Mouse (Mus musculus) olfactory bulb, adult 2 months (tissue): ENCODE results near the gene Ptpn11. TPM values are rescaled to one million over a fixed set of nuclear protein-coding genes. Genes with fewer than 3 reads are reported as not detected.

Experiments
- H3K27ac ChIP-seq: fragments of 200-500 bp; 2 replicates; pipeline ENCODE4 v1.5.1; 2012; ENCODE audit warnings: low read depth, low read length; ENCODE audit not compliant: insufficient read depth
- H3K4me1 ChIP-seq: fragments of 200-500 bp; 2 replicates; pipeline ENCODE4 v1.6.1; 2012; ENCODE audit warnings: low read length; ENCODE audit not compliant: control insufficient read depth, insufficient read depth
- H3K4me3 ChIP-seq: fragments of 200-500 bp; 2 replicates; pipeline ENCODE4 v1.5.1; 2012; ENCODE audit warnings: mild to moderate bottlenecking, low read depth, low read length, moderate library complexity; ENCODE audit not compliant: insufficient read depth
- CTCF ChIP-seq: fragments of 200-500 bp; IDR thresholded peaks from 2 replicates; pipeline ENCODE4 v1.5.1; 2012; ENCODE audit warnings: low read depth, mild to moderate bottlenecking, low read length, moderate library complexity; ENCODE audit not compliant: insufficient read depth
- POLR2A ChIP-seq: fragments of 200-500 bp; IDR thresholded peaks from 2 replicates; pipeline ENCODE4 v1.6.1; 2012; ENCODE audit warnings: mild to moderate bottlenecking, low read depth, low read length, moderate library complexity; ENCODE audit not compliant: insufficient read depth
- WGBS: fragments of 180-500 bp; shearing (Covaris S2); methylation state at CpG from one replicate; pipeline ENCODE4 v1.1.7; 2018; 5-methylcytosine and 5-hydroxymethylcytosine counted together
- polyA plus RNA-seq: library from polyadenylated mRNA; stranded (reverse); fragments of >200 nt; gene quantifications from 2 replicates; pipeline ENCODE4 v1.2.4, GENCODE M21; 2012; ENCODE audit warnings: low replicate concordance; ENCODE audit not compliant: missing spikeins, insufficient read depth, insufficient read length

Gene Ptpn11
- polyA plus RNA-seq, 1 experiment, result not detected

GRCm38 (mm10) chr5:121093281-121093680 lies 97.9 kb downstream of the Ptpn11 start:
- Histone ChIP-seq H3K4me3 (no peak overlapping the region), H3K4me1 (0 out of 2 replicates have a peak, but pooled peaks cover 3% of the 10 kb centered on the region), H3K27ac (no peak overlapping the region)
- 21% methylated on average over 3 of the region's 3 CpGs for WGBS
- TF ChIP-seq POLR2A (no peak), CTCF (no peak)

- TF ChIP-seq CTCF (no peak), POLR2A (no peak)
- Histone ChIP-seq H3K4me1 (0 out of 2 replicates have a peak, but pooled peaks cover 3% of the 10 kb centered on the region), H3K4me3 (no peak overlapping the region), H3K27ac (no peak overlapping the region)
- 56% methylated on average over 7 of the region's 7 CpGs for WGBS
Measured at GRCm38 (mm10) chr5:121089660-121090059, 101.5 kb downstream of the Ptpn11 start.

- Histone ChIP-seq H3K27ac (no peak overlapping the region), H3K4me1 (0 out of 2 replicates have a peak, but pooled peaks cover 3% of the 10 kb centered on the region), H3K4me3 (no peak overlapping the region)
- WGBS, result 78% methylated on average over 7 of the region's 7 CpGs
- no peak for TF ChIP-seq POLR2A
- TF ChIP-seq CTCF, result no peak
Measured at GRCm38 (mm10) chr5:121087733-121088132, 103.5 kb downstream of the Ptpn11 start.

- no peak for TF ChIP-seq POLR2A
- no peak for TF ChIP-seq CTCF
- no peaks in the 10 kb centered on the region for H3K4me1 ChIP-seq
- 96% methylated on average over 7 of the region's 7 CpGs for WGBS
- H3K27ac ChIP-seq, result no peak overlapping the region
- no peak overlapping the region for H3K4me3 ChIP-seq
Measured at GRCm38 (mm10) chr5:121082605-121083004, 108.6 kb downstream of the Ptpn11 start.

GRCm38 (mm10) chr5:121081754-121082153 lies 109.4 kb downstream of the Ptpn11 start:
- Histone ChIP-seq H3K27ac (no peak overlapping the region), H3K4me3 (no peak overlapping the region), H3K4me1 (no peaks in the 10 kb centered on the region; the same call in 1 of the 2 replicates)
- no peak for TF ChIP-seq POLR2A
- TF ChIP-seq CTCF, result no peak
- 85% methylated on average over 5 of the region's 5 CpGs for WGBS

Other genes starting within 250 kb of the Ptpn11 start
- gene Rph3a, start 181.3 kb downstream of the Ptpn11 start, polyA plus RNA-seq, result not detected in 2 replicates
- not detected in 2 replicates for gene Rpl6, start 13.1 kb upstream of the Ptpn11 start, polyA plus RNA-seq
- gene Hectd4, start 28.8 kb upstream of the Ptpn11 start, polyA plus RNA-seq, result 49.0 TPM in 1 of 2 replicates, not detected in the other
- gene Trafd1, start 194.2 kb upstream of the Ptpn11 start, polyA plus RNA-seq, result not detected in 2 replicates
- not detected in 2 replicates for gene Naa25, start 206.5 kb upstream of the Ptpn11 start, polyA plus RNA-seq